Comparison of ENCODE assay signal across 22 mouse cellular contexts in the genomic region with DNA sequence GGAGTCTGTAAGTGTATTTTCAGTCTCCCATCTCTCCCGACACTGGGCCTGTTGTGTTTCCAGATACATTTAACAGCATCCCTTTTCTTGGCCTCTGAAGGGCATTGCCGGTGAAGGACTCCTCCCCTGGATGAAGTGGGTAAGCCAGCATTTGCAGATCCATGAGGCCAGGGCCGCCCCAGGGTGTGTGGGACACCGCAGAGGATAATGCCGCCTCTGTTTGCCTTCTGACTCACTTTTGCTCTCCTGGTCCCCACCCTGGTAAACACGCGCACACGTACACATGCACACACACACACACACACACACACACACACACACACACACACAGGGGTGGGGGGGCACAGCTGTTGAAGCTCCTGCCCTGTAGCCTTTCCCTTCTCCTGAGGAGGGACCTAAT.
"Had no signal": no experiment of that assay in that cellular context is flagged by ENCODE, and none has a peak within 500 bp of the region (broad histone marks: within the 10 kb centered on the region; RNA-seq: fewer than 3 reads in every experiment).

No protein-coding gene starts in this region.

- DNase-seq: kidney, adult 18-20 months; kidney, adult 9 months; kidney, postnatal 36 days; layer of hippocampus, postnatal 36 days; liver; lung, adult 18-20 months; lung, postnatal 10 days; lung, postnatal 36 days; thymus, adult 18-20 months; thymus, postnatal 36 days had no signal

- H3K9ac ChIP-seq: limb, embryonic 12.5 days; liver, embryonic 12.5 days; liver, embryonic 15.5 days; lung, embryonic 15.5 days; midbrain, embryonic 12.5 days; midbrain, embryonic 15.5 days; neural tube, embryonic 12.5 days; neural tube, embryonic 15.5 days had no signal

- H3K4me1 ChIP-seq: liver, embryonic 15.5 days; midbrain, embryonic 12.5 days; midbrain, embryonic 15.5 days; neural tube, embryonic 12.5 days; neural tube, embryonic 15.5 days had no signal

- H3K9me3 ChIP-seq: liver, embryonic 12.5 days; liver, embryonic 15.5 days; lung, embryonic 15.5 days; midbrain, embryonic 12.5 days; midbrain, embryonic 15.5 days; neural tube, embryonic 12.5 days; neural tube, embryonic 15.5 days had no signal

- H3K4me2 ChIP-seq: limb, embryonic 12.5 days; liver, embryonic 12.5 days; liver, embryonic 15.5 days; lung, embryonic 15.5 days; midbrain, embryonic 12.5 days; midbrain, embryonic 15.5 days; neural tube, embryonic 12.5 days; neural tube, embryonic 15.5 days had no signal

- H3K27ac ChIP-seq: kidney, postnatal 0 days; left cerebral cortex, adult 2 months; limb, embryonic 12.5 days; liver, embryonic 12.5 days; liver, embryonic 15.5 days; lung, embryonic 15.5 days; midbrain, embryonic 12.5 days; midbrain, embryonic 15.5 days; neural tube, embryonic 12.5 days; neural tube, embryonic 15.5 days had no signal

- H3K4me3 ChIP-seq: left cerebral cortex, adult 2 months; limb, embryonic 12.5 days; liver, embryonic 12.5 days; liver, embryonic 15.5 days; lung, embryonic 15.5 days; midbrain, embryonic 12.5 days; midbrain, embryonic 15.5 days; neural tube, embryonic 12.5 days; neural tube, embryonic 15.5 days had no signal

- H3K27me3 ChIP-seq: limb, embryonic 12.5 days; liver, embryonic 12.5 days; liver, embryonic 15.5 days; lung, embryonic 15.5 days; midbrain, embryonic 12.5 days; midbrain, embryonic 15.5 days; neural tube, embryonic 12.5 days; neural tube, embryonic 15.5 days had no signal

- H3K36me3 ChIP-seq: limb, embryonic 12.5 days; liver, embryonic 12.5 days; liver, embryonic 15.5 days; lung, embryonic 15.5 days; midbrain, embryonic 12.5 days; midbrain, embryonic 15.5 days; neural tube, embryonic 12.5 days; neural tube, embryonic 15.5 days had no signal

- ATAC-seq: inflammation-experienced regulatory T-cells, adult 6 months; intestine, embryonic 16.5 days; liver, embryonic 12.5 days; midbrain, embryonic 15.5 days had no signal
